Comparison of ENCODE assay signal across 8 mouse cellular contexts in genomic region chr11:98954801-98955706, GRCm38 (mm10). TPM values are rescaled to one million over a fixed set of nuclear protein-coding genes. Genes with fewer than 3 reads are reported as not detected.
DNase-seq lines count a peak whose midpoint lies in the region; ATAC-seq and TF ChIP-seq lines count a peak whose summit lies in the region.

No protein-coding gene starts in this region.

- H3K27ac ChIP-seq in heart, embryonic 13.5 days (replicated peaks): peak overlapping the region; percentile 90
- H3K27ac ChIP-seq in lung, embryonic 16.5 days (ENCODE audit: low read length): peak overlapping the region; percentile 80

- peaks cover 78% of the 10 kb centered on the region for H3K4me1 ChIP-seq in heart, embryonic 13.5 days
- H3K4me1 ChIP-seq in G1E (ENCODE audit: insufficient read depth, low read depth, low read length): peaks cover 97% of the 10 kb centered on the region
- H3K4me1 ChIP-seq in lung, embryonic 16.5 days (replicated peaks; ENCODE audit: control insufficient read depth, insufficient read depth, low read length): peaks cover 69% of the 10 kb centered on the region

- 19% methylated on average over 16 of the region's 17 CpGs for WGBS in heart, embryonic 13.5 days
- 16% methylated on average over 15 of the region's 17 CpGs for WGBS in lung, embryonic 16.5 days

- H3K4me2 ChIP-seq in heart, embryonic 13.5 days: peak overlapping the region; percentile 57
- H3K4me2 ChIP-seq in lung, embryonic 16.5 days (ENCODE audit: low read depth, low read length): peak overlapping the region; percentile 42

- H3K9me3 ChIP-seq in heart, embryonic 13.5 days: no peaks in the 10 kb centered on the region
- H3K9me3 ChIP-seq in G1E (replicated peaks): no peaks in the 10 kb centered on the region
- no peaks in the 10 kb centered on the region for H3K9me3 ChIP-seq in lung, embryonic 16.5 days (ENCODE audit: control insufficient read depth, low read length)

- ATAC-seq in heart, embryonic 13.5 days (ENCODE audit: extremely low read depth, insufficient number of reproducible peaks, low FRiP score, low TSS enrichment): no peak
- ATAC-seq in G1E (ENCODE audit: extremely low read depth, insufficient number of reproducible peaks, low FRiP score, poor library complexity, severe bottlenecking): no peak
- peak; percentile 31 for ATAC-seq in lung, embryonic 16.5 days (ENCODE audit: low read depth)

- H3K4me3 ChIP-seq in heart, embryonic 13.5 days: peak overlapping the region; percentile 20; the same call in 1 of the 2 replicates
- peak overlapping the region; percentile 59; the same call in 1 of the 2 replicates for H3K4me3 ChIP-seq in G1E (ENCODE audit: low read depth, low read length)
- no peak overlapping the region for H3K4me3 ChIP-seq in lung, embryonic 16.5 days (ENCODE audit: low read length)

- intact Hi-C loops in heart, postnatal 10 days (cut with DNase I): loop anchor here (2.0 kb wide), 1 partner anchor 14 kb away; no protein-coding TSS in a partner anchor

- TF ChIP-seq CTCF in G1E (IDR thresholded peaks at IDR 0.05; ENCODE audit: low read depth, low read length): no peak

- H3K36me3 ChIP-seq in heart, embryonic 13.5 days: peaks cover 45% of the 10 kb centered on the region
- H3K36me3 ChIP-seq in G1E (replicated peaks): peaks cover 64% of the 10 kb centered on the region
- peaks cover 4% of the 10 kb centered on the region for H3K36me3 ChIP-seq in lung, embryonic 16.5 days (ENCODE audit: control insufficient read depth, insufficient read depth, low read length)

- H3K27me3 ChIP-seq in heart, embryonic 13.5 days (replicated peaks): no peaks in the 10 kb centered on the region
- no peaks in the 10 kb centered on the region for H3K27me3 ChIP-seq in G1E (ENCODE audit: insufficient read depth, low read length)
- no peaks in the 10 kb centered on the region for H3K27me3 ChIP-seq in lung, embryonic 16.5 days (ENCODE audit: control insufficient read depth, insufficient read depth, low read depth, low read length)

- no peak for DNase-seq in heart, adult 18-20 months
- peak; percentile 58 for DNase-seq in G1E (ENCODE audit: low spot score)
- peak; percentile 45 to 55 for DNase-seq in heart, postnatal 10 days
- no peak for DNase-seq in left cerebral cortex, adult 18-20 months (ENCODE audit: low spot score in 2 of 2)
- no peak for DNase-seq in cerebellum, adult 11-12 months
- no peak for DNase-seq in urinary bladder, postnatal 4 days (ENCODE audit: low spot score in 2 of 2)

- peak overlapping the region; percentile 69 for H3K9ac ChIP-seq in heart, embryonic 13.5 days
- peak overlapping the region; percentile 20 for H3K9ac ChIP-seq in lung, embryonic 16.5 days (ENCODE audit: low read length)

RNA-seq across cellular contexts. Expression of gene Rara, which starts 27.4 kb away (rescaled TPM):
- polyA plus RNA-seq in heart, embryonic 13.5 days (2015; fragmentation: Nextera tagmentation; extraction: Ambion mirVana): 27.9 and 28.3 TPM in 2 replicates
- total RNA-seq in heart, adult 18-20 months (2021): 10 to 100 TPM in 1 of 2 experiments, 1 to 10 TPM in 1; 8.7 to 10.1 TPM
- 109 and 110 TPM in 2 replicates for total RNA-seq in G1E (2014; fragmentation: Nextera tagmentation)
- 16.9 and 17.1 TPM in 2 replicates for total RNA-seq in G1E (2017)
- 84.4 and 103 TPM in 2 replicates for polyA plus RNA-seq in G1E (2012)
- total RNA-seq in heart, postnatal 10 days (2021): 10 to 100 TPM; 31.9 to 33.0 TPM
- 35.4 and 37.2 TPM in 2 replicates for polyA plus RNA-seq in lung, embryonic 16.5 days (2015; fragmentation: Nextera tagmentation; extraction: Ambion mirVana)
- 10 to 100 TPM; 14.4 to 14.9 TPM for total RNA-seq in left cerebral cortex, adult 18-20 months (2021)

RNA-seq across cellular contexts. Expression of gene Gjd3, which starts 27.8 kb away (rescaled TPM):
- 1.3 and 3.3 TPM in 2 replicates for polyA plus RNA-seq in heart, embryonic 13.5 days (2015; fragmentation: Nextera tagmentation; extraction: Ambion mirVana)
- total RNA-seq in heart, adult 18-20 months (2021): under 1 TPM; 0.36 to 0.45 TPM
- not detected in 2 replicates for total RNA-seq in G1E (2014; fragmentation: Nextera tagmentation)
- not detected in 2 replicates for total RNA-seq in G1E (2017)
- polyA plus RNA-seq in G1E (2012): not detected in 2 replicates
- 1 to 10 TPM; 1.3 to 2.0 TPM for total RNA-seq in heart, postnatal 10 days (2021)
- polyA plus RNA-seq in lung, embryonic 16.5 days (2015; fragmentation: Nextera tagmentation; extraction: Ambion mirVana): 0.31 TPM in 1 of 2 replicates, not detected in the other
- 1 to 10 TPM; 1.8 to 2.0 TPM for total RNA-seq in left cerebral cortex, adult 18-20 months (2021)

RNA-seq across cellular contexts. Expression of gene Cdc6, which starts 47.5 kb away (rescaled TPM):
- polyA plus RNA-seq in heart, embryonic 13.5 days (2015; fragmentation: Nextera tagmentation; extraction: Ambion mirVana): 21.1 and 22.9 TPM in 2 replicates
- total RNA-seq in heart, adult 18-20 months (2021): under 1 TPM; 0.40 to 0.41 TPM
- total RNA-seq in G1E (2014; fragmentation: Nextera tagmentation): 60.7 and 84.9 TPM in 2 replicates
- total RNA-seq in G1E (2017): 52.7 and 63.4 TPM in 2 replicates
- polyA plus RNA-seq in G1E (2012): 3.4 and 4.1 TPM in 2 replicates
- total RNA-seq in heart, postnatal 10 days (2021): 1 to 10 TPM; 3.3 to 3.6 TPM
- polyA plus RNA-seq in lung, embryonic 16.5 days (2015; fragmentation: Nextera tagmentation; extraction: Ambion mirVana): 34.0 and 38.3 TPM in 2 replicates
- under 1 TPM; 0.33 to 0.45 TPM for total RNA-seq in left cerebral cortex, adult 18-20 months (2021)

Comparison
In these comparisons a context has a peak if more than half of its experiments do, and no peak if none do; other contexts are left out.
1. DNase-seq: peak in G1E (single experiment) and heart, postnatal 10 days (2 of 2); none in heart, adult 18-20 months (0 of 2), left cerebral cortex, adult 18-20 months (0 of 2), cerebellum, adult 11-12 months (single experiment) and urinary bladder, postnatal 4 days (0 of 2).
2. RNA of gene Cdc6, which starts 47.5 kb away (total RNA-seq): 52.7 to 84.9 TPM in G1E; 3.3 to 3.6 TPM in heart, postnatal 10 days, 0.33 to 0.45 TPM in left cerebral cortex, adult 18-20 months and 0.40 to 0.41 TPM in heart, adult 18-20 months; every median in the first group is over 10 times any median in the second.